Mouse (Mus musculus) limb, embryonic 15.5 days (tissue): ENCODE data around the gene Nhlrc2. TPM values are rescaled to one million over a fixed set of nuclear protein-coding genes. Genes with fewer than 3 reads are reported as not detected.

ENCODE experiments used
- ATAC-seq: fragments of 200-750 bp; cut with Nextera tagmentation; 2 replicates; pipeline ENCODE4 v1.8.0; 2017; ENCODE audit warnings: low read depth, moderate TSS enrichment; ENCODE audit not compliant: insufficient number of reproducible peaks, low FRiP score, low TSS enrichment
- H3K27ac ChIP-seq: fragments of 300-500 bp; sonication (generic); 2 replicates; pipeline ENCODE4 v1.5.1; 2015; ENCODE audit warnings: moderate library complexity, mild to moderate bottlenecking, inconsistent platforms
- H3K27me3 ChIP-seq: fragments of 300-500 bp; sonication (generic); 2 replicates; pipeline ENCODE4 v1.6.1; 2015; ENCODE audit warnings: inconsistent platforms
- H3K36me3 ChIP-seq: fragments of 300-500 bp; sonication (generic); 2 replicates; pipeline ENCODE4 v1.6.1; 2015; ENCODE audit warnings: inconsistent platforms
- H3K4me1 ChIP-seq: fragments of 300-500 bp; sonication (generic); 2 replicates; pipeline ENCODE4 v1.6.1; 2015; ENCODE audit warnings: inconsistent platforms
- H3K4me2 ChIP-seq: fragments of 300-500 bp; sonication (generic); 2 replicates; pipeline ENCODE4 v1.6.1; 2015; ENCODE audit warnings: mild to moderate bottlenecking, inconsistent platforms
- H3K4me3 ChIP-seq: fragments of 300-500 bp; sonication (generic); 2 replicates; pipeline ENCODE4 v1.5.1; 2015; ENCODE audit warnings: mild to moderate bottlenecking, inconsistent platforms
- H3K9ac ChIP-seq: fragments of 300-500 bp; sonication (generic); 2 replicates; pipeline ENCODE4 v1.6.1; 2015; ENCODE audit warnings: inconsistent platforms
- H3K9me3 ChIP-seq: fragments of 300-500 bp; sonication (generic); 2 replicates; pipeline ENCODE4 v1.6.1; 2016; ENCODE audit warnings: inconsistent platforms
- WGBS: fragments of 180-500 bp; shearing (Covaris S2); methylation state at CpG from one replicate; pipeline ENCODE4 v1.1.7; 2015; 5-methylcytosine and 5-hydroxymethylcytosine counted together
- polyA plus RNA-seq: library from polyadenylated mRNA; unstranded; fragments of >200 nt; fragmentation: Nextera tagmentation; extraction: Ambion mirVana; gene quantifications from 2 replicates; pipeline ENCODE4 v1.2.1, GENCODE M21; 2015

Gene Nhlrc2
- polyA plus RNA-seq, 1 experiment from 2014 or later, result 12.5 TPM

DNA sequence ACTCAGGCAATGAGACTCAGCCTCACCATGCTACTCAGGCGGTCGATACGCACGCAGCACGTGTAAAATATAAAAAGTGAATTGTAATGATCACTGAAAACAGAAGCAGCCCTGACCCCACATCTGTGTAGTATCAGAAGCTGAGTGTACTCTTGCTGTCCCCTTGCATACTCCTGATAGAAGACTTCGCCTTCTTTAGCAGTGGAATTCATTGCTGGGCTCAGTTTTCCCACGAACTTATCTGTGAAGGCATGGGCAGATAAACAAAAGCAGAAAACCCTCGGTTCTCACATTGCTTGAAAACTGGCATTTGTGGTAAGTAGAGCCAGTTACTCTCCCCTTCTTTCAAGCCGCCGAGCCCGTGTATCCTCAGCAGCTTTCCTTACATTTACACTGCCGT, 4.7 kb upstream of the Nhlrc2 start:
- 93% methylated on average over 12 of the region's 12 CpGs for WGBS
- no peak overlapping the region for H3K4me3 ChIP-seq
- H3K9me3 ChIP-seq, result no peaks in the 10 kb centered on the region
- H3K9ac ChIP-seq, result no peak overlapping the region
- H3K27me3 ChIP-seq, result no peaks in the 10 kb centered on the region
- H3K36me3 ChIP-seq, result peaks cover 36% of the 10 kb centered on the region
- no peak overlapping the region for H3K27ac ChIP-seq
- ATAC-seq, result no peak
- no peak overlapping the region for H3K4me2 ChIP-seq
- H3K4me1 ChIP-seq, result peaks cover 7% of the 10 kb centered on the region; the same call in 1 of the 2 replicates

DNA sequence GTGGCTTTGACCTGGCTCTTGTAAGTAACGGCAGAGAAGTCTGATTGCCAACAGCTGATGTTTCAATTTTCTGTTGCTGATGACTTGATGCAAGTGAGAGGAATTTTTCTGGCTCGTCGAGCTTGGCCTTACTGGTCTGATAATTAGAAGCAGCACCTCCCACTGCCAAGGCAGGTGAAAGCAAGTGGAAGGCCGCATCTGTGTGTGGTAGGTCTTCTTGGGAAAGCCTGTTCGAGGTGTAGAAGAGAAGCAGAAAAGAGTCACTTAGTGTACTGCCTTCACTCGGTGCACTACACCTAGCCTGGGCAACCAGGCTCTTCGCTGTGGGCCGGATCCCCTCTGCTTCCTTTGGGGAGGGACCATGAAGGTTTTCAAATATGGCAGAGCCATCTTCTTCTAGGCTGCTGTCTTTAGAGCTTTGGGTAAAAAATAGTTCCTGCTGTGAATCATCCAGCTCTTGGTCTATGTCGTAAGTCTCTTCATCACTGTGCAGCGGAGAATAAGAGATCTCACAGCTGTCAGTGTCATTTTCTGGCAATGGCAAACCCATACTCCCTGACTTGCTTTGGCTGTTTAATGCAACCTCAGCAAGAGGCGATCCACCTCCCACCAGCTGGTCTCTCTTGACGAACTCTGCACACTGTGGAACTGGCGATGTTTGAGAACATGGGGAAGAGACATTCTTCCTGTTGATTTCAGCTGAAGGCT, 3.2 kb upstream of the Nhlrc2 start:
- H3K4me2 ChIP-seq, result no peak overlapping the region
- no peak overlapping the region for H3K27ac ChIP-seq
- H3K9ac ChIP-seq, result no peak overlapping the region
- no peaks in the 10 kb centered on the region for H3K27me3 ChIP-seq
- whole genome bisulfite sequencing, result 87% methylated on average over 13 of the region's 13 CpGs
- H3K4me1 ChIP-seq, result peaks cover 12% of the 10 kb centered on the region; the same call in 1 of the 2 replicates
- no peak for ATAC-seq
- no peaks in the 10 kb centered on the region for H3K9me3 ChIP-seq
- H3K36me3 ChIP-seq, result peaks cover 35% of the 10 kb centered on the region
- H3K4me3 ChIP-seq, result no peak overlapping the region

DNA sequence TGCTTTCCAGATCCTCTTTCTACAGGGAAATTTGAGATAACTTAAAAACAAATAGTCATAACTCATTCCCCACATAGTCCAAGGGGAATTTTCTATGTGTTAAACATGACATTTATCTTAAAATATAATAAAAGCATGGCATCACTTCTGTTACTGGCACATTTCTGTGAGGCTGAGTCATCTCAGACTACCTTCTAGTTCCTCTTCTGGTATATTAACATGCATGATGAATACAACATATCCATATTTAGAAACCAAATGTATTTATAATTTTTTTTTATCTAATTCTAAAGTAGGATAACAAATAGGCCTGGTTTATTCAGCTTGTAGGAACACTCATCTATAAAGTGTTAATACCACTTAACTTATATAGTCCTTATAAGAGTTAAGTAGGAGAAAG, 2.0 kb upstream of the Nhlrc2 start:
- no peaks in the 10 kb centered on the region for H3K27me3 ChIP-seq
- no peak for ATAC-seq
- H3K4me2 ChIP-seq, result no peak overlapping the region
- no peak overlapping the region for H3K9ac ChIP-seq
- no peak overlapping the region for H3K27ac ChIP-seq
- H3K36me3 ChIP-seq, result peaks cover 29% of the 10 kb centered on the region
- H3K4me1 ChIP-seq, result peaks cover 12% of the 10 kb centered on the region; the same call in 1 of the 2 replicates
- no peaks in the 10 kb centered on the region for H3K9me3 ChIP-seq
- no peak overlapping the region for H3K4me3 ChIP-seq

DNA sequence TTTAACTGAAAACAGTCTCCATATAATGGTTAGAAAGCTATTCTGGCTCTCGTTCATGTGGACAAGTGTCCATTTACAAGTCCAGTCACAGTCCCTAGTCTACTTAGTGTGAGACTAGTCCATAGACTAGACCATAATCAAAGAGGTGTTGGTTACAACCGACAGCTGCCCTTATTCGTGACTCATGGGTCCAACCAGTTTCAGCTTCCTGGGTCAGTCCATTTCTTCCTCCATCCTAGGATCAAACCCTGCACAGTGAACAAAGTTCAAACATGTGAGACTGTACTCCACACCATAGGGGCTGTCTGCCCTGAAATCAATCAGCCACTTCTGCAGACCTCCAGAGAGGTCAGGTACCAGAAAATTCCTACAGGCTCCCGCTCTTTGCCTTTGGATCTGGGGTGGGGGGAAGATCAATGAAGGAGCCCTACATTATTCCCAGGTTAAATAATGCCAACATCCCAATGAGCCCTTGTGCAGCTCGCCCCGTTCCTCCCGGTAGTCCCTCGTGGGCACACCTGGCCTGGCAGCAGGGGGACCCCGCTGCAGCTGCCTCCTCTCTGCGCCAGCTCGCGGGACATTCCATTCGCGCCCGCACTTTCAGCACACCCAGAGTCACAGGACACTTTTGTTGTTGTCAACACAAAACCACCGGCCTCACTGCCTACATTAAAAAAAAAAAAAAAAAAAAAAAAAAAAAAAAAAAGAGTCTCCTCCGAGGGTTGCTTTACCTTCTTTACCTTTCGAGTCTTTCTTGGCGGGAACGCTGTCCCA, 418 bp upstream of the Nhlrc2 start, which contains the start of gene Dclre1a:
Gene Dclre1a, minus strand, starts transcription at position 767 of the 774 bp plus-strand sequence.
- Histone ChIP-seq H3K36me3 (peaks cover 32% of the 10 kb centered on the region), H3K4me2 (peak within 1 kb of the TSS; percentile 79), H3K9ac (peak within 1 kb of the TSS; percentile 90), H3K9me3 (no peaks in the 10 kb centered on the region), H3K27ac (peak within 1 kb of the TSS; percentile 98), H3K27me3 (no peaks in the 10 kb centered on the region), H3K4me1 (peaks cover 12% of the 10 kb centered on the region; the same call in 1 of the 2 replicates), H3K4me3 (peak within 1 kb of the TSS; percentile 92)
- ATAC-seq, result peak; percentile 64; the same call in 1 of the 2 replicates
- WGBS, result 6% methylated on average over 20 of the region's 20 CpGs

DNA sequence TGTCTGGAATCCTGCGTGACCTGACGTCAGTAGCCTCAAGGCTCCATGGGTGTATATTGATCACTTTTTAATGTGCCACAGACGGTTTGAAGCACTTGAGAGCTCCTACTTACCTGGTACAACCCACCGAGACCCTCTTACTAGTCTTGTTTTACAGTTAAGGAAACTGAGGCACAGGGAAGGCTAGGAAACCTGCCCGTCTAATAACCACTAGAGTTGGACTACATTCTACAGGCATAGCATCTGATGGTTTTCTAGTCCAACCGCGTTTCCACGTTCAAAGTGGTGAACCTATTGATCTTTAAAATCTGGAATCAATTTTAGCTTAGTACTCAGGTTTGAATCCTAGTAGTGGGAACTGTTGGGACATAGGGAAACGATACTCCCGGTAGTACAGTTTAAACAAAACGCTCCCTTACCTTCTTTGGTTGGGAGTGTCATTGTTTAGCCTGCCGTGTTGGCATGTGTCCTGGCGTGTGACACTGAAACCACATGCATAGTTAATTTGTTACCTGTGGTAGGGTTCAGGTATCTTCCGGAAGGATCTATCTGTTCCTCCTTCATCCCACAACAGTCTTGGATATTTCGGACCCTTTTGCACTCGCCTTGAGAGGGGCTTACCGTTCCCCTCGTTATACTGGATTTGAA, 1.1 kb downstream of the Nhlrc2 start:
- H3K4me1 ChIP-seq, result peaks cover 12% of the 10 kb centered on the region; the same call in 1 of the 2 replicates
- H3K9ac ChIP-seq, result peak overlapping the region; percentile 90
- peak overlapping the region; percentile 79 for H3K4me2 ChIP-seq
- H3K4me3 ChIP-seq, result peak overlapping the region; percentile 92
- ATAC-seq, result no peak
- no peaks in the 10 kb centered on the region for H3K9me3 ChIP-seq
- WGBS, result 15% methylated on average over 18 of the region's 18 CpGs
- H3K36me3 ChIP-seq, result peaks cover 33% of the 10 kb centered on the region
- H3K27ac ChIP-seq, result peak overlapping the region; percentile 98
- no peaks in the 10 kb centered on the region for H3K27me3 ChIP-seq

DNA sequence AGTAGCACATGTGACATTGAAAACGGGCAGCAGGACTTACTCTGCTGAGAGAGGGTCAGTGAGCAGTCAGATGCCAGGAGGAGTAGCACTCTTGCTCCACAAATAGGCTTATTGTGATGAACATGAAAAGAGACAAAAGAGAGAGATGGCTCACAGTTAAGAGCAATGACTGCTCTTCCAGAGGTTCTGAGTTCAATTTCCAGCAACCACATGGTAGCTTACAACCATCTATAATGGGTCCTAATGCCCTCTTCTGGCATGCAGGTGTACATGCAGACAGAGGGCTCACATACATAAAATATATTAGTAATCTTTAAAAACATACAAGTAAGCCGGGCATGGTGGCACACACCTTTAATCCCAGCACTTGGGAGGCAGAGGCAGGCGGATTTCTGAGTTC, 5.1 kb downstream of the Nhlrc2 start:
- Histone ChIP-seq H3K4me1 (peaks cover 6% of the 10 kb centered on the region; the same call in 1 of the 2 replicates), H3K4me3 (no peak overlapping the region), H3K9ac (no peak overlapping the region), H3K27me3 (no peaks in the 10 kb centered on the region), H3K4me2 (no peak overlapping the region), H3K36me3 (peaks cover 33% of the 10 kb centered on the region), H3K27ac (no peak overlapping the region), H3K9me3 (no peaks in the 10 kb centered on the region)
- ATAC-seq, result no peak
- WGBS, result 94% methylated on average over 3 of the region's 3 CpGs

DNA sequence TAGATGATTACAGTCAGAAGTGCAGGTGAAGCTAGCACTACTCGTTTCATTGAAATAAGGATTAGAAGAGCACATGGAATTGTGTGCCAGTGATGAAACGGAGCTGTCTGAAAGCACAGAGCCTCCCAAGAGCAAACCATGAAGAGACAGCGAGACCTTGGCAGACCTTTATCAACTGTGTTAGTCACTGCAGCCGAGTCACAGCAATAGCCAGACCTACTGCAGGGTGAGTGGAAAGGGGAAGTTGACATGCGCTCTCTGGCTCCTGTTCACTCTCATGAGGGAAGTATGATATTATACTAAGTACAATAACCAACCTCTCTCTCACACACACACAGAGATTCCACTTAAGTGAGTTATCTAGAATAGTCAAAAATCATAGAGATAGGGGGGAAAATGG, 7.9 kb downstream of the Nhlrc2 start:
- no peak overlapping the region for H3K4me2 ChIP-seq

DNA sequence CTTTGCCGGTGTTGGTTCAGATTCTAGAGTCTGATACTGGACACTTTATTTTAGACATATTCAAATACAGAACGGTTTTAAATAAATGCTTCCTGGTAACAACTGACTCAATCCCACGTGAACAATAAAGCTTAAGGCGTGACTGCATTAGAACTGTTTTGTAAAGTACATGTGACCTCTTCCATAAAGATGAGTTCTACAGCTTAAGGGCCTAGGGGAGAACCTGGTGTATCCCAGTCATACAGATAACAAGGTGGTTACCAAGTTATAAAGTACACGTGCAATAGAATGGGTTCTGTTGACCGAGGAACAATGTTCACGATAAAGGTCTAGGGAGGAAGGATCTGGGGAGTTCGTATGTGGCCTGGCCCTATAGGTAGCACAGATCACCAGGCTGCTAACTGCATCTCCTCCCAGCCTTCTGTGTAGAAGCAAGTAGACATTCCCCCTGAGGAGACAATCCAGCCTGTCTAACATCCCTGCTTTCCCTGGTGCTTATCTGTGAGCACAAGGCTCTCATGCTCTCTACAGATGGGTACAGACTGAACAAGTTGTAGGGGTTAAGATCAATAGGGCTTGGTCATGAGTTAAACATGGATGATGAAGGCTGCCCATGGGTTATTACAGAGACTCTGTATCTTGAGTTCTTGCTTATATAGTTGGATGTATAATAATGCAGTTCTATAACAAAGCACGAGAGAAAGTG, 14.5 kb downstream of the Nhlrc2 start:
- Histone ChIP-seq H3K9ac (no peak overlapping the region), H3K36me3 (peaks cover 15% of the 10 kb centered on the region; the same call in 1 of the 2 replicates), H3K4me2 (no peak overlapping the region), H3K4me1 (no peaks in the 10 kb centered on the region), H3K27me3 (no peaks in the 10 kb centered on the region), H3K4me3 (no peak overlapping the region), H3K9me3 (no peaks in the 10 kb centered on the region), H3K27ac (no peak overlapping the region)
- 91% methylated on average over 9 of the region's 9 CpGs for WGBS
- no peak for ATAC-seq

More for the DNA sequence above, 7.9 kb downstream of the Nhlrc2 start:
- Histone ChIP-seq H3K27ac (no peak overlapping the region), H3K4me1 (0 out of 2 replicates have a peak, but pooled peaks cover 2% of the 10 kb centered on the region), H3K27me3 (no peaks in the 10 kb centered on the region), H3K4me3 (no peak overlapping the region), H3K36me3 (peaks cover 41% of the 10 kb centered on the region), H3K9ac (no peak overlapping the region), H3K9me3 (no peaks in the 10 kb centered on the region)
- WGBS, result 82% methylated on average over 5 of the region's 5 CpGs
- ATAC-seq, result no peak

DNA sequence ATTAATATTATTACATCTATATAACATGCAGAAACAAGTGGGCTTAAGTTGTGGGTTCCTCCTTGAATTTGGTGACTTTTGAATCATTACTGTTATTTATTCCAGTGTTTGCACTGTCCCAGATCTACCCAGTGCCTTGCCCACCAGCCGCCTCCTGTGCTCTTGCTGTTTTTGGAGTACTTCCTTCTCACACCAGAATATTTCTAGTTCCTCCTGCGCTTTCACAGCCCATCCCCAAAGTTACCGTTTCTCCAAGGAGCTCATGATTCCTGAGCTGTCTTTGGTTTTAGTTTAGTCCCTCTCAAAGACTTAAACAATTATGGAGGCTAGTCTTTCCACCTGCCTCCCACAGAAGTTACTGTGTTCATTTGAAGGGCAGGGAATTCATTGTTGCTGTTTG, 15.4 kb downstream of the Nhlrc2 start:
- H3K9ac ChIP-seq, result no peak overlapping the region
- 83% methylated on average over 3 of the region's 3 CpGs for WGBS
- peaks cover 10% of the 10 kb centered on the region; the same call in 1 of the 2 replicates for H3K36me3 ChIP-seq
- H3K9me3 ChIP-seq, result no peaks in the 10 kb centered on the region
- ATAC-seq, result no peak
- H3K4me1 ChIP-seq, result no peaks in the 10 kb centered on the region
- H3K4me3 ChIP-seq, result no peak overlapping the region
- H3K4me2 ChIP-seq, result no peak overlapping the region
- H3K27me3 ChIP-seq, result no peaks in the 10 kb centered on the region
- H3K27ac ChIP-seq, result no peak overlapping the region

DNA sequence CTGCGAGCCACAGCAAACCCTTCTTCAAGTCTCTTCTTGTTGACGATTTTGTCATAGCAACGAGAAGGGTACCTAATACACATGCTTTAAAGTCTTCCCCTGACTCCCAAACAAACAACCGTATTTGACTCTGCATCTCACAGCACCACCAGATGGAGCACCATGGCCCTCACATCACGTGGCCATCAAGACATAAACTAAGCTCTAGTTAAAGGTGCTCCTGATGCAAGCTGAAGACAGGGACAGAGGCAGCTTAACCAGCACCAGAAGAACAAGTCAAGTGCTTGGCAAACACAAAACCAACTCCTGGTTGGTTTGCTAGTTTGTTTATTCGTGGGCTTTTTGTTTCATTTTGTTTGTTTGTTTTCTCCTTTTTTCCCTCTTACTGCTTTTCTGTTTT, 17.3 kb downstream of the Nhlrc2 start:
- H3K4me2 ChIP-seq, result no peak overlapping the region
- ATAC-seq, result no peak
- 60% methylated on average over 6 of the region's 6 CpGs for WGBS

DNA sequence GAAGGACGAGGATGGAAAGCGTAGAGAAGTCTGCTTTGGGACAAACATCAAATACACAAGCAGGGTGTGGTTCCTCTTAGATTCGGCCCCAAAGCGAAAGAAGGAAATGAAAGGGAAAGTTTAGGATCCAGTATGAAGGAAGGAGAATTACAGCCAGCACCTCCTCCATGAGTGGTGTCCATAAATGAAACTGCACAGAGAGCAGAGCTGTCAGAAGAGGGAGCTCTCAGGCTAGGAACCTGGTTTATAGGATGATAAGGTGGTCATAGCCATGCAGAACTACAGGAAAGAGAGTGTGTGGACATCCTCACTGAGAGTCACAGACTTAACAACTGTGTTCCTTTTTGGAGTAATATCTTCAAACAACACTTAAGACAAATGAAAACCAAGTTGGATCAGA, 18.0 kb downstream of the Nhlrc2 start:
- peaks cover 10% of the 10 kb centered on the region; the same call in 1 of the 2 replicates for H3K36me3 ChIP-seq
- 75% methylated on average over 4 of the region's 4 CpGs for WGBS

More for the DNA sequence above, 17.3 kb downstream of the Nhlrc2 start:
- Histone ChIP-seq H3K4me3 (no peak overlapping the region), H3K9ac (no peak overlapping the region), H3K27ac (no peak overlapping the region), H3K4me1 (no peaks in the 10 kb centered on the region), H3K36me3 (peaks cover 7% of the 10 kb centered on the region; the same call in 1 of the 2 replicates), H3K9me3 (no peaks in the 10 kb centered on the region), H3K27me3 (no peaks in the 10 kb centered on the region)

More for the DNA sequence above, 18.0 kb downstream of the Nhlrc2 start:
- Histone ChIP-seq H3K27me3 (no peaks in the 10 kb centered on the region), H3K27ac (no peak overlapping the region), H3K9me3 (no peaks in the 10 kb centered on the region), H3K9ac (no peak overlapping the region), H3K4me3 (no peak overlapping the region), H3K4me2 (no peak overlapping the region), H3K4me1 (no peaks in the 10 kb centered on the region)
- ATAC-seq, result no peak
